Mouse (Mus musculus) hindbrain, embryonic 14.5 days (tissue): ENCODE measurements around the gene Mmadhc. TPM values are rescaled to one million over a fixed set of nuclear protein-coding genes. Genes with fewer than 3 reads are reported as not detected.

Source experiments
- ATAC-seq: fragments of 200-750 bp; cut with Nextera tagmentation; 2 replicates; pipeline ENCODE4 v1.8.0; 2017; ENCODE audit warnings: moderate number of reproducible peaks, mild to moderate bottlenecking, moderate TSS enrichment, moderate library complexity; ENCODE audit not compliant: low FRiP score
- DNase-seq: peaks from one replicate; pipeline ENCODE4 v3.0.0-alpha.2; 2015; ENCODE audit warnings: low spot score
- H3K27ac ChIP-seq: fragments of 300-500 bp; sonication (generic); 2 replicates; pipeline ENCODE4 v1.5.1; 2014; ENCODE audit warnings: mild to moderate bottlenecking, moderate library complexity
- H3K27me3 ChIP-seq: fragments of 300-500 bp; sonication (generic); 2 replicates; pipeline ENCODE4 v1.6.1; 2014; ENCODE audit warnings: mild to moderate bottlenecking, low read length, mixed read lengths; ENCODE audit not compliant: control insufficient read depth, insufficient read depth
- H3K36me3 ChIP-seq: fragments of 300-500 bp; sonication (generic); replicated peaks from 2 replicates; pipeline ENCODE4 v1.6.1; 2014; ENCODE audit not compliant: control insufficient read depth, insufficient read depth
- H3K4me1 ChIP-seq: fragments of 300-500 bp; sonication (generic); replicated peaks from 2 replicates; pipeline ENCODE4 v1.6.1; 2014; ENCODE audit warnings: antibody characterized with exemption, low read length, mixed read lengths; ENCODE audit not compliant: control insufficient read depth, insufficient read depth
- H3K4me2 ChIP-seq: fragments of 300-500 bp; sonication (generic); replicated peaks from 2 replicates; pipeline ENCODE4 v1.6.1; 2014; ENCODE audit warnings: mild to moderate bottlenecking, moderate library complexity
- H3K4me3 ChIP-seq: fragments of 300-500 bp; sonication (generic); replicated peaks from 2 replicates; pipeline ENCODE4 v1.5.1; 2014; ENCODE audit warnings: mild to moderate bottlenecking, low read length
- H3K9ac ChIP-seq: fragments of 300-500 bp; sonication (generic); 2 replicates; pipeline ENCODE4 v1.6.1; 2014
- H3K9me3 ChIP-seq: fragments of 300-500 bp; sonication (generic); 2 replicates; pipeline ENCODE4 v1.6.1; 2016; ENCODE audit warnings: low read length; ENCODE audit not compliant: control insufficient read depth
- WGBS: fragments of 180-500 bp; shearing (Covaris S2); extraction: QIAGEN DNeasy Blood & Tissue Kit; methylation state at CpG from one replicate; pipeline ENCODE4 v1.1.7; 2014; 5-methylcytosine and 5-hydroxymethylcytosine counted together
- polyA plus RNA-seq: library from polyadenylated mRNA; unstranded; fragments of >200 nt; fragmentation: Nextera tagmentation; extraction: Ambion mirVana; gene quantifications from 2 replicates; pipeline ENCODE4 v1.2.1, GENCODE M21; 2014

Mmadhc gene
- polyA plus RNA-seq, 1 experiment from 2014 or later = 130 TPM

DNA sequence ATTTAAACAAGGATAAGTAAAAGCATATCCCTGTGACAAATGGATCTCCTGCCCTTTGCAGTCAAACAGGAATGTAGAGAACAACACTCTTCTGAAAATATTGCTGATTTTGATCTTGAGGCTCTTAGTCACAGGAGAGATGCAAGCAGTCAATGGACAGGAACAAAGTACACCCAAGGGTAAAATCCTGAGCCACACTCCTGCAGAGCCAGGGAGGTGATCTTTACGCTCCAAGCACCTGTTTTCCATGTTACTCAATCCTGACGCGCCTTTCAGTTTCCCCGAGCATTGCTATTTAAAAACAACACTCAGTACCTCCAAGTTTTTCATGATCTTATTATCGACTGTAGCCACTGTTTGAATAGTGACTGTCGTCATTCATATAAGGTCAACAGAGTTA, 23.2 kb downstream of the Mmadhc start:
- Histone ChIP-seq H3K36me3 (peaks cover 10% of the 10 kb centered on the region; the same call in 1 of the 2 replicates), H3K27me3 (no peaks in the 10 kb centered on the region), H3K9me3 (no peaks in the 10 kb centered on the region), H3K27ac (no peak overlapping the region), H3K4me1 (no peaks in the 10 kb centered on the region), H3K9ac (no peak overlapping the region), H3K4me3 (no peak overlapping the region), H3K4me2 (no peak overlapping the region)
- 81% methylated on average over 6 of the region's 6 CpGs for WGBS
- DNase-seq = no peak
- ATAC-seq = no peak

DNA sequence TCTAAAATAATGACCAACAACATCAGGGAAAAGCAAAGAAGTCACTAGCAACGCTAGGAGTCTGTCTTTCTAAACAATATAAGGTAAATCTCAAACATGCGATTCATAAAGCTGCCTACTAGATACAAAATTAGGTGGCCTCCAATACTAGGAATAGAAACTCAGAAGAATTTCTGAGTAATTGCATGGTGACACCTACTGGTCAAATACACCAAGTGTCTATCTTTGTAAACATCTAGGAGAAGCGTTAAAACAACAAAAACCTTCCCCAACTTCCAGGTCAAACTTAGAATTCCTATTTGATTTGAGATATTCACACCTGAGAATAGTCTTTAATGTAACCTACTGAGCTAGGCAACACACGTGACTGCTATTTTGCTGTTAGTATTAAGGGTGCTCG, 24.4 kb downstream of the Mmadhc start:
- Histone ChIP-seq H3K4me2 (no peak overlapping the region), H3K4me3 (no peak overlapping the region), H3K4me1 (no peaks in the 10 kb centered on the region), H3K27me3 (no peaks in the 10 kb centered on the region), H3K9me3 (no peaks in the 10 kb centered on the region), H3K9ac (no peak overlapping the region), H3K27ac (no peak overlapping the region), H3K36me3 (peaks cover under 1% of the 10 kb centered on the region; the same call in 1 of the 2 replicates)
- DNase-seq (peak; percentile 82), ATAC-seq (no peak)
- 46% methylated on average over 5 of the region's 5 CpGs for WGBS

DNA sequence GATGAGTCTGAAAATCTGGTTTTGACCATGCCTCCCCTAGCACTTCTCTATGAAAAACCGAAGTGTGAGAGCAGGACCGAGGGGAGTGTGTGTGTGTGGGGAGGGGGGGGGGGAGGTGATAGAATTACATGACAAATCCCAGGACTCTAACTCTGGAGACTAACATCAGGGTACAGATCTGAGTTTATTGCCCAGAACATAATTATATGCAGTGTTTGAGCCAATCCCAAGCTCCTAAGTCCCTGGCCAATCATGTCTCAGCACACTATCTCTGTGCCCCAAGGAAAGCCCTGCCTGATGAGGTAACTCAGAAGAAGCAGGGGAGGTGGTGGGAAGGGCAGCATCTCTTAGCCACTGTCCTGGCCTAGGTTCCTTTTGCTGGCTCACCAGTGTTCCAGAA, 28.1 kb downstream of the Mmadhc start:
- H3K4me3 ChIP-seq = no peak overlapping the region
- no peaks in the 10 kb centered on the region for H3K9me3 ChIP-seq
- H3K36me3 ChIP-seq = no peaks in the 10 kb centered on the region
- no peak for DNase-seq
- no peak for ATAC-seq
- no peaks in the 10 kb centered on the region for H3K4me1 ChIP-seq
- 87% methylated on average over 2 of the region's 2 CpGs for WGBS
- no peak overlapping the region for H3K4me2 ChIP-seq
- H3K27me3 ChIP-seq = no peaks in the 10 kb centered on the region
- H3K9ac ChIP-seq = no peak overlapping the region
- H3K27ac ChIP-seq = no peak overlapping the region

DNA sequence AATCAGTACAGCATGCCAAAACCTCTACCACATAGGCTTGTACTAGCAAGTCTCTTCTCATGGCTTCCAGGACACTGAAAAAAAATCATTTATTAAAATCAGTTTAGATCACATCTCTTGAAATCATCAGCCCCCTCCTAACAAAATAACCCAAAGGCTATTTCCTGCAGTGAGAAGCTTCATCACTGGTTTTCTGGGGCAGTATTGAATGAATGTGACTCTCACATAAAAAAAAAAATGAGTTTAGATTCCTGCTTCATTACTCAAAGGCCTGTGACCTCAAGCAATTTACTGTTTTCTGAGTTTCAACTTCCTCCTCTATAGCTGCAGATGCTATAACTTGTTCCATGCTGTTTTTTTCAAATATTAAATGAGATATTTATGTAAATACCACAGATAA, 29.6 kb downstream of the Mmadhc start:
- no peak overlapping the region for H3K4me3 ChIP-seq
- no peak for DNase-seq
- H3K27ac ChIP-seq = no peak overlapping the region
- no peaks in the 10 kb centered on the region for H3K27me3 ChIP-seq
- H3K4me2 ChIP-seq = no peak overlapping the region
- H3K9me3 ChIP-seq = no peaks in the 10 kb centered on the region
- H3K4me1 ChIP-seq = no peaks in the 10 kb centered on the region
- no peak for ATAC-seq
- H3K36me3 ChIP-seq = no peaks in the 10 kb centered on the region
- H3K9ac ChIP-seq = no peak overlapping the region

- H3K9ac ChIP-seq = no peak overlapping the region
- H3K27me3 ChIP-seq = no peaks in the 10 kb centered on the region
- no peaks in the 10 kb centered on the region for H3K9me3 ChIP-seq
- no peak overlapping the region for H3K27ac ChIP-seq
- ATAC-seq (no peak), DNase-seq (no peak)
- H3K4me1 ChIP-seq = no peaks in the 10 kb centered on the region
- H3K4me2 ChIP-seq = no peak overlapping the region
- H3K4me3 ChIP-seq = no peak overlapping the region
- no peaks in the 10 kb centered on the region for H3K36me3 ChIP-seq
- 27% methylated on average over 2 of the region's 2 CpGs for WGBS
These were observed 31.3 kb downstream of the Mmadhc start for GRCm38 (mm10) chr2:50265215-50265785.

DNA sequence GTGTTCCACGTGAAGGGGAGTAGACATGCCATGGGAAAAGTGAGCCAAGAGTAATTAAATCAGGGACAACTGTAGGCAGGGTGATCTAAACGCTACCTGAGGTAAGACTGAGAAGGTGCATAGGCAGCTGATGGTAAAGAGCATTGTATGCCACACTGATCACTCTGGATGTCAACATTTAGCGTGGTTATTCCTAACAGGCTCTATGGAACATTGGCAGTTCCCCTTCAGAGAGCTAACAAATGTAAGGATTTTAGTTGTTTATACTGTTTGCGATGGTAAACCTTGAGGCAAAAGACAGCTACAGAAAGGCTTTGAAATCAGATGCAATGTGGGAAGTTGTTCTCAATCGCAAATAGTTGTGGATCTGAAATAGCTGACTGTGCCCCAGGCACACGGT, 32.5 kb downstream of the Mmadhc start:
- no peak for DNase-seq
- ATAC-seq = no peak
- no peaks in the 10 kb centered on the region for H3K4me1 ChIP-seq
- 80% methylated on average over 6 of the region's 6 CpGs for WGBS
- H3K4me2 ChIP-seq = no peak overlapping the region
- H3K9ac ChIP-seq = no peak overlapping the region
- no peaks in the 10 kb centered on the region for H3K36me3 ChIP-seq
- H3K4me3 ChIP-seq = no peak overlapping the region
- no peak overlapping the region for H3K27ac ChIP-seq
- H3K27me3 ChIP-seq = no peaks in the 10 kb centered on the region
- no peaks in the 10 kb centered on the region for H3K9me3 ChIP-seq

DNA sequence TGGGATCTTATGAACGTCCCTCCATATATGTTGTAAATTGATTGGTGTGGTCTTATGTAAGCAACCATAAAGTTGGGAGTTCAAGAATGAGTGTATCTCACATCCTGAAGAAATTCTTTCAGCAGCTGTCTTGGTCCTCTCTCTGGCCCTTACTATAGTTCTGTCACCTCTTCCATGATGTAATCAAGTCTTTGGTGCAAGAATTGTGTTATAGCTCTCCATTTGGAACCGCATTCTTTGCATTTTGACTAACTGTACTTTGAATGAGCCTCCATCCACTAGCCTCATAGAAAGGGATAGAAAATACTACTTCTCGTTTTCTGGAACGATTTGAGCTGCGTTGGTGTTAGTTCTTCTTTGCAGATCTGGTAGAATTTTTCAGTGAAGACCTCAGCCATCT, 41.6 kb downstream of the Mmadhc start:
- WGBS = 90% methylated on average over 5 of the region's 5 CpGs
- Histone ChIP-seq H3K36me3 (no peaks in the 10 kb centered on the region), H3K9me3 (no peaks in the 10 kb centered on the region), H3K4me1 (no peaks in the 10 kb centered on the region), H3K27ac (no peak overlapping the region), H3K4me3 (no peak overlapping the region), H3K27me3 (no peaks in the 10 kb centered on the region), H3K4me2 (no peak overlapping the region), H3K9ac (no peak overlapping the region)
- no peak for ATAC-seq
- no peak for DNase-seq

DNA sequence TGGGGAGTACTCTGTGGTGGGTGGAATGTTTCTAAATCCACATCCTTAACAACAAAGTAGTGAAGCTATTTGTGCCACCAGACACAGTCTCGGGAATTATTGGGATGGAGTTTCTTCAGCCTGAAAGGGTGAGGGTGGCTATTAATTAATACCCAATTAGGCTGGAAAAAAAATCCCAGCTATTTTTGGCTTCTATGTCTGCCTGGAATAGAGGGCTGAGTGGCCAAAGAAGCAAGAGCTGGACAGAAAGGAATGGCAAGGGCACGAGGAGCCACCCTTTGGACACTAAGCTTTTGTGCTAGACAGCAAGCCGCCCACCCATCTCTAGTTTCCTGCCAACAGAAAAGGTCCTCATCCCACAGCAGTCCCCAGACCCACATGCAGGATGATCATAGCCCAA, 48.0 kb downstream of the Mmadhc start:
- H3K4me1 ChIP-seq = no peaks in the 10 kb centered on the region
- H3K9ac ChIP-seq = no peak overlapping the region
- no peaks in the 10 kb centered on the region for H3K36me3 ChIP-seq
- DNase-seq (no peak), ATAC-seq (no peak)
- 84% methylated on average over 3 of the region's 3 CpGs for WGBS
- no peak overlapping the region for H3K4me3 ChIP-seq
- no peaks in the 10 kb centered on the region for H3K9me3 ChIP-seq
- H3K4me2 ChIP-seq = no peak overlapping the region
- no peak overlapping the region for H3K27ac ChIP-seq
- no peaks in the 10 kb centered on the region for H3K27me3 ChIP-seq

- 59% methylated on average over 8 of the region's 8 CpGs for WGBS
- DNase-seq (no peak), ATAC-seq (no peak)
- H3K4me1 ChIP-seq = no peaks in the 10 kb centered on the region
- H3K27ac ChIP-seq = no peak overlapping the region
- H3K36me3 ChIP-seq = no peaks in the 10 kb centered on the region
- H3K9me3 ChIP-seq = no peaks in the 10 kb centered on the region
- H3K27me3 ChIP-seq = no peaks in the 10 kb centered on the region
- H3K4me2 ChIP-seq = no peak overlapping the region
- no peak overlapping the region for H3K4me3 ChIP-seq
- H3K9ac ChIP-seq = no peak overlapping the region
These were observed 63.1 kb downstream of the Mmadhc start for GRCm38 (mm10) chr2:50233491-50233890.
